Comparison of ENCODE assay signal across 10 mouse cellular contexts in genomic region chr4:141871333-141871725, GRCm38 (mm10). TPM values are rescaled to one million over a fixed set of nuclear protein-coding genes. Genes with fewer than 3 reads are reported as not detected.
DNase-seq lines count a peak whose midpoint lies in the region; ATAC-seq lines count a peak whose summit lies in the region.
"Had no signal": no experiment of that assay in that cellular context is flagged by ENCODE, and none has a peak within 500 bp of the region (broad histone marks: within the 10 kb centered on the region; RNA-seq: fewer than 3 reads in every experiment).

No protein-coding gene starts in this region.

- H3K9ac ChIP-seq in midbrain, embryonic 14.5 days (replicated peaks; ENCODE audit: low read length) = no peak overlapping the region
- H3K9ac ChIP-seq in midbrain, embryonic 11.5 days (ENCODE audit: low read length) = no peak overlapping the region
- peak overlapping the region; percentile 41 for H3K9ac ChIP-seq in liver, embryonic 12.5 days
- H3K9ac ChIP-seq in stomach, embryonic 15.5 days = no peak overlapping the region

- H3K4me3 ChIP-seq in midbrain, embryonic 14.5 days (replicated peaks; ENCODE audit: low read depth, low read length) = no peak overlapping the region
- H3K4me3 ChIP-seq in midbrain, embryonic 11.5 days (ENCODE audit: low read depth, low read length) = no peak overlapping the region
- H3K4me3 ChIP-seq in liver, embryonic 12.5 days = peak overlapping the region; percentile 76; the same call in 1 of the 2 replicates
- H3K4me3 ChIP-seq in stomach, embryonic 15.5 days (replicated peaks) = no peak overlapping the region

- peak overlapping the region; percentile 92 for H3K4me2 ChIP-seq in midbrain, embryonic 14.5 days (ENCODE audit: low read length)
- H3K4me2 ChIP-seq in midbrain, embryonic 11.5 days = no peak overlapping the region
- H3K4me2 ChIP-seq in liver, embryonic 12.5 days = peak overlapping the region; percentile 95
- H3K4me2 ChIP-seq in stomach, embryonic 15.5 days = peak overlapping the region; percentile 88

- intact Hi-C loops in heart, postnatal 25 days (cut with DNase I) = loop anchor here (5.0 kb wide), 1 partner anchor 46 kb away; no protein-coding TSS in a partner anchor

- no peak for ATAC-seq in midbrain, embryonic 14.5 days (ENCODE audit: low FRiP score, low TSS enrichment)
- ATAC-seq in midbrain, embryonic 11.5 days (ENCODE audit: low FRiP score) = no peak
- ATAC-seq in liver, embryonic 12.5 days = no peak
- no peak for ATAC-seq in stomach, embryonic 15.5 days (ENCODE audit: insufficient read depth, low FRiP score, low read depth)
- ATAC-seq: CD4-positive, CD25-positive, alpha-beta regulatory T cell, adult 4 months had no signal

- H3K4me1 ChIP-seq in midbrain, embryonic 14.5 days (ENCODE audit: control insufficient read depth, insufficient read depth, low read length) = peaks cover 61% of the 10 kb centered on the region
- H3K4me1 ChIP-seq in midbrain, embryonic 11.5 days (ENCODE audit: control insufficient read depth, insufficient read depth, low read length) = peaks cover 33% of the 10 kb centered on the region
- H3K4me1 ChIP-seq in liver, embryonic 12.5 days = peaks cover 77% of the 10 kb centered on the region
- peaks cover 70% of the 10 kb centered on the region for H3K4me1 ChIP-seq in stomach, embryonic 15.5 days

- WGBS in midbrain, embryonic 14.5 days = 89% methylated on average over 3 of the region's 3 CpGs
- WGBS in midbrain, embryonic 11.5 days = 90% methylated on average over 3 of the region's 3 CpGs
- 83% methylated on average over 3 of the region's 3 CpGs for WGBS in liver, embryonic 12.5 days (ENCODE audit: insufficient replicate concordance)
- WGBS in stomach, embryonic 15.5 days = 83% methylated on average over 3 of the region's 3 CpGs

- no peaks in the 10 kb centered on the region for H3K9me3 ChIP-seq in midbrain, embryonic 14.5 days (ENCODE audit: control insufficient read depth, low read length)
- no peaks in the 10 kb centered on the region for H3K9me3 ChIP-seq in midbrain, embryonic 11.5 days (ENCODE audit: control insufficient read depth, low read length)
- no peaks in the 10 kb centered on the region for H3K9me3 ChIP-seq in liver, embryonic 12.5 days (replicated peaks)
- H3K9me3 ChIP-seq in stomach, embryonic 15.5 days = no peaks in the 10 kb centered on the region

- peak; percentile 95 for DNase-seq in heart, adult 11 months
- no peak for DNase-seq in heart, postnatal 25 days (ENCODE audit: low spot score)
- no peak for DNase-seq in midbrain, embryonic 14.5 days
- no peak for DNase-seq in midbrain, embryonic 11.5 days (ENCODE audit: low spot score, missing footprints)
- DNase-seq in spleen, postnatal 36 days (ENCODE audit: low spot score in 2 of 2) = no peak
- no peak for DNase-seq in natural killer cell, adult 2 months (ENCODE audit: low spot score in 2 of 2)

- H3K27me3 ChIP-seq in midbrain, embryonic 14.5 days (ENCODE audit: control insufficient read depth, insufficient read depth, low read length) = no peaks in the 10 kb centered on the region
- H3K27me3 ChIP-seq in midbrain, embryonic 11.5 days (ENCODE audit: control insufficient read depth, insufficient read depth, low read length) = no peaks in the 10 kb centered on the region
- H3K27me3 ChIP-seq in liver, embryonic 12.5 days (replicated peaks) = peaks cover 3% of the 10 kb centered on the region; the same call in 1 of the 2 replicates
- H3K27me3 ChIP-seq in stomach, embryonic 15.5 days (replicated peaks) = no peaks in the 10 kb centered on the region

- H3K27ac ChIP-seq in midbrain, embryonic 14.5 days (replicated peaks; ENCODE audit: low read depth, low read length) = peak overlapping the region; percentile 60
- H3K27ac ChIP-seq in midbrain, embryonic 11.5 days (ENCODE audit: low read depth, low read length) = no peak overlapping the region
- peak overlapping the region; percentile 52 for H3K27ac ChIP-seq in liver, embryonic 12.5 days
- H3K27ac ChIP-seq in stomach, embryonic 15.5 days = peak overlapping the region; percentile 79

- H3K36me3 ChIP-seq in midbrain, embryonic 14.5 days (ENCODE audit: control insufficient read depth, insufficient read depth, low read length) = 0 out of 2 replicates have a peak, but pooled peaks cover 4% of the 10 kb centered on the region
- H3K36me3 ChIP-seq in midbrain, embryonic 11.5 days (ENCODE audit: control insufficient read depth, insufficient read depth, low read length) = no peaks in the 10 kb centered on the region
- H3K36me3 ChIP-seq in liver, embryonic 12.5 days = peaks cover 50% of the 10 kb centered on the region
- H3K36me3 ChIP-seq in stomach, embryonic 15.5 days = no peaks in the 10 kb centered on the region

RNA-seq across cellular contexts. Expression of gene Efhd2, which starts 3.4 kb away (rescaled TPM):
- 10 to 100 TPM; 16.4 to 21.6 TPM for total RNA-seq in heart, postnatal 25 days (2021)
- 53.8 and 54.0 TPM in 2 replicates for polyA plus RNA-seq in midbrain, embryonic 14.5 days (2014; fragmentation: Nextera tagmentation; extraction: Ambion mirVana)
- 34.7 and 36.3 TPM in 2 replicates for polyA plus RNA-seq in midbrain, embryonic 11.5 days (2014; fragmentation: Nextera tagmentation; extraction: Ambion mirVana)
- polyA plus RNA-seq in liver, embryonic 12.5 days (2016; fragmentation: Nextera tagmentation; extraction: Ambion mirVana) = 75.0 and 75.6 TPM in 2 replicates
- 125 and 130 TPM in 2 replicates for polyA plus RNA-seq in stomach, embryonic 15.5 days (2015; fragmentation: Nextera tagmentation; extraction: Ambion mirVana)

RNA-seq across cellular contexts. Expression of gene Ctrc, which starts 25.2 kb away (rescaled TPM):
- total RNA-seq in heart, postnatal 25 days (2021) = not detected
- not detected in 2 replicates for polyA plus RNA-seq in midbrain, embryonic 14.5 days (2014; fragmentation: Nextera tagmentation; extraction: Ambion mirVana)
- polyA plus RNA-seq in midbrain, embryonic 11.5 days (2014; fragmentation: Nextera tagmentation; extraction: Ambion mirVana) = not detected in 2 replicates
- not detected in 2 replicates for polyA plus RNA-seq in liver, embryonic 12.5 days (2016; fragmentation: Nextera tagmentation; extraction: Ambion mirVana)
- polyA plus RNA-seq in stomach, embryonic 15.5 days (2015; fragmentation: Nextera tagmentation; extraction: Ambion mirVana) = 0.42 and 0.79 TPM in 2 replicates
- total RNA-seq: gastrocnemius, postnatal 10 days had no signal
- polyA plus RNA-seq: CD4-positive, CD25-positive, alpha-beta regulatory T cell, adult 4 months had no signal

RNA-seq across cellular contexts. Expression of gene Cela2a, which starts 45.4 kb away (rescaled TPM):
- total RNA-seq in heart, postnatal 25 days (2021) = not detected
- not detected in 2 replicates for polyA plus RNA-seq in midbrain, embryonic 14.5 days (2014; fragmentation: Nextera tagmentation; extraction: Ambion mirVana)
- not detected in 2 replicates for polyA plus RNA-seq in midbrain, embryonic 11.5 days (2014; fragmentation: Nextera tagmentation; extraction: Ambion mirVana)
- not detected in 2 replicates for polyA plus RNA-seq in liver, embryonic 12.5 days (2016; fragmentation: Nextera tagmentation; extraction: Ambion mirVana)
- 475 and 519 TPM in 2 replicates for polyA plus RNA-seq in stomach, embryonic 15.5 days (2015; fragmentation: Nextera tagmentation; extraction: Ambion mirVana)
- total RNA-seq: gastrocnemius, postnatal 10 days had no signal
- polyA plus RNA-seq: CD4-positive, CD25-positive, alpha-beta regulatory T cell, adult 4 months had no signal

Comparison
In these comparisons a context has a peak if more than half of its experiments do, and no peak if none do; other contexts are left out.
1. RNA of gene Cela2a, which starts 45.4 kb away (polyA plus RNA-seq): 475 to 519 TPM in stomach, embryonic 15.5 days; not detected in midbrain, embryonic 14.5 days, not detected in midbrain, embryonic 11.5 days and not detected in liver, embryonic 12.5 days; every median in the first group is over 100 times any median in the second.